Mouse (Mus musculus): ENCODE data around the gene Trp53rkb.
A peak's percentile ranks its signal among the peaks of the same experiment; 100 is the strongest.
"Not testable (repeated sequence)": the region's sequence is repeated elsewhere in the genome, so short reads cannot be mapped to it uniquely, and the experiment has no call there.

Gene Trp53rkb

GRCm38 (mm10) chr2:166792355-166792754, at the start of gene Trp53rkb:
Trp53rkb (plus strand) TSS chr2:166792531.
- no peak for DNase-seq

GRCm38 (mm10) chr2:166743504-166743903, 48.8 kb upstream of the Trp53rkb start:
- no peak for DNase-seq

GRCm38 (mm10) chr2:166744433-166744832, 47.9 kb upstream of the Trp53rkb start:
- DNase-seq, result peak; percentile 4

GRCm38 (mm10) chr2:166745849-166746248, 46.5 kb upstream of the Trp53rkb start:
- DNase-seq, result no peak

DNA sequence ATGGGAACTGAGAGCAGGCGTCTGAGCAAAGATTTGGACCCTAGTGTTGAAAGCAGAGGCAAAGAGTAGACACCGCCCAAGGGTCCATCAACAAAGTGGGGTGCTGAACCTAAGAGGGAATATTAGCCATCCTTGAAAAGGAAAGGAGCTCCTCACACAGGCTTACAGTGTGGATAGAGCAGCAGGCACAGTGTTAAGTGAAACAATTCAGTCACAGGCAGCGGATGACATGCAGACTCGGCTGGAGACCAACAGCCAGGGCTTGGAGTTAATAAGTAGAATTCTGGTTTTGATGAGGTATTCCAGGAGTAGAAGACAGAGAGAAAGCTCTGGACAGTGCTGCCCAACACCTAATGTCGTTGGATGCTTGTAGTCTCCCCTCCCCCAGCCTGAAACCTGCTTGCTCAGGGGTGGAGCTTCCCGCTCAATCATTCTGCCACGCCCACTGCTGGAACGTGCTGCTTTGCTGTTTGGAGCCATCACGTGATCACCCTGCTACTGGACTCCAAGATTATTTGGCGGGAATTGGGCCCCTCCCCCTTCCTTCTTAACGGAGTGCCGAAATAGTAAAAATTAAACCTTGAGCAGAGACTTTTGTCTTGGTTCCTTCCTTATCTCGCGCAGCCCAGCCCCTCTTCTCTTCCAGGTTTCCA, 45.9 kb upstream of the Trp53rkb start:
- not testable (repeated sequence) for DNase-seq

GRCm38 (mm10) chr2:166750620-166751191, 41.6 kb upstream of the Trp53rkb start:
- DNase-seq, result no peak

DNA sequence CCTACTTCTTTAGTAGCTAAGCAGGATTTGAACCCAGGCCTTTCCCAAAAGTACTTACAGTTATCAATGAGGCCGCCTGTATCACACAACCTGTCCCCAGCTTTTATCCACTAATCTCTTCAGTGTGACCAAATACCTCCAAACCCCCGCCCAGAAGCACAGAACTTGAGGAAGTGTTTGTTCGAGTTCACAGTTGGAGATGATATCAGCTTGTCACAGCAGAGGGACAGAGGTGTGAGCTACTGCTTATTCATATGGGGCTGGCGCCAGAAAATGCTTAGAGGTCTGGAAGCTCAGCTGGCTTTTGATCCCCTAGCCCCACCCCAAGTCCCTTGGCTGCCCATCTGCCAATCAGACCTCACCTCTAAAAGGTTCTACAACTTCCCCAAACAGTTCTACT, 38.1 kb upstream of the Trp53rkb start:
- no peak for DNase-seq

GRCm38 (mm10) chr2:166754760-166755159, 37.6 kb upstream of the Trp53rkb start:
- DNase-seq, result no peak

DNA sequence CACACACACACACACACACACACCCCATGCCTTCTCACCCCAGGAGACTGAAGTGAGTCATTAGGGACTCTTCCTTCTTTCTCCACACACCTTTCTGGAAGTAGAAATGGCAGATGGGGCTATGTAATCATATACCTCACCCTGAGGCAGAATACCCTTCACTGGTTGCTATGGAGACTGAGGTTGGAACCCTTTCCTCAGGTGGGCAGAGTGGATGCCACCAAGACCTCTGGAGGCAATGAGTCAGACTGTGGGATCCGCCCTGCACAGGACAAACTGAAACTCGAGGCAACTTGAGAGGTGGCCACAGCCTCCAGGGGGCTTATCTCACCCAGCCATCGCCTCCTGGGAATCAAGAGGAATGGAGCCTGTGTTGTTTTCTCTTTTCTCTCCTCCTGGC, 34.4 kb upstream of the Trp53rkb start:
- no peak for DNase-seq

GRCm38 (mm10) chr2:166764051-166764450, 28.3 kb upstream of the Trp53rkb start:
- DNase-seq, result no peak

DNA sequence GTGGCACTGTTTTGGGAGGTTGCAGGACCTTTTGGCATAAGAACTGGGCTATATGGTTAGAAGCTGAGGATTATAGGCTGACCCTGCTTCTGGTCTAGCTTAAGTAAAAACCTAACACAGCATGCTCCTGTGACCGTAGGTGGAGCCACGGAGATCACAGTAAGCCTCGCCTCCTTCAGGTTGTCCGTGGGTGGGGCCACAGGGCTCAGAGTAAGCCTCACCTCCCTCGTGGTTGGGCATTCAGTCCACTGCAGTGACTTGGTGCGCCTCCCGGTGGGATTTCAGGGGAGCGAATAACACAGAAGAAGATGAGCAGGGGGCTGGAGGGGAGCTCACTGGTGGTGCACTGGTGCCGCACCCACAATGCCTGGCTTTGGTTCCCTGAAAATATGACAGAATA, 24.7 kb upstream of the Trp53rkb start:
- DNase-seq, result no peak

DNA sequence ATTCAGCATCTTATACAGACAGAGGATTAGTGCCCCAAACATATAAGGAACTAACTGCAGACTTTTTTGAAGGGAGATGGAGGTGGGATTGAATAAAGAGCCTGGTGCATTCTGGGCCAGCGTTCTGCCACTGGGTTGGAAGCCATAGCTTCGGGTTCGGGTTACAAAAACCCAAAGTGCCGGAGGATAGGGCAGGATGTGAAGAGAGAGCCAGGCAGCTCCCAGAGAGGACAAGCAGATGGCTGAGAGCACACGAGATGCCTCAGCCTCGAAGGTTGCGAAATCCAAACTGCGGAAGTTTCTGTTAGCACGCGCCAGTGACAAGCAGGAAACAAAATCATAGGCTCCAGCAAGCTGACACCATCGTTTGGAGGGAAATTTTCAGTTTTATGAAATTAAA, 20.9 kb upstream of the Trp53rkb start:
- no peak for DNase-seq

GRCm38 (mm10) chr2:166773587-166773986, 18.7 kb upstream of the Trp53rkb start:
- no peak for DNase-seq

DNA sequence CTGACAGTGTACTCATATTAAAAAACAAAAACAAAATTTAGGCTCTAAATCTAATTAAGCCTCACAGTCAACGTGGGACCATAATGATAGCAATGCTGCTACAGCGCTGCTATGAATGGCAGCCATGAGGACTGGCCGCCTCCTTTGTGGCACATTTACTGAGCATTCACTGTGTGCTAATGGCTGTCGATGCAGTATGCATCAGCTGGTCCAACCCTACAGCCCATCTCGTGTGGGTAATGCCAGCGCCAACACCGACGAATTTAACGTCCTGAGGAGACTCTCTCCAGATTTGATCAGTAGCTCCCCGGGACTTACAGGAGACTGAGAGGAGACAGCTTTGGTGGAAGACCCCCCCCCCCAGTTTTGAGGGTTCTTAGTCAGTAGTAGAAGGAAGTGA, 18.1 kb upstream of the Trp53rkb start:
- no peak for DNase-seq

DNA sequence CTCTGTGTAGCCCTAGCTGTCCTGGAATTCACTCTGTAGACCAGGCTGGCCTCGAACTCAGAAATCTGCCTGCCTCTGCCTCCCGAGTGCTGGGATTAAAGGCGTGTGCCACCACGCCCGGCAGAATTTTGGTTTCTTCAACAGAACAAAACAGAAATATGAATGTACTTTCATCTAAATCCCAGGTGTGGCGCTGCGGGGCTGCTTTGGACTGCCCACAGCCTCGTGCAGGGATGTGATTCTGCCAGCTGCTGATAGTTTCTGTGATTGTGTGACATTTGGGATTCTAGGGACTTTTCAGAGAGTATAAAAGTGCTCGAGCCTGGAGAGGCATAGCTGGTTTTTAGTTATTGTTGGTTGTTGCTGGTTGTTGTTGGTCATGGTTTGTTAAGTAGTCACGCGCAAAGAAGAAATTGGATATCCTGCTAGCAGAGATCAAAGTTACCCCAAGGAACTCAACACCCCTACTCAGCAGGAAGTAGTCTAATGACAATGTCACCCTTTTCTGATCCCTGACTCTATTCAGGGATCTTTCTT, 16.9 kb upstream of the Trp53rkb start:
- DNase-seq, result no peak

- no peak for DNase-seq
These were observed 16.1 kb upstream of the Trp53rkb start for GRCm38 (mm10) chr2:166776272-166776671.

DNA sequence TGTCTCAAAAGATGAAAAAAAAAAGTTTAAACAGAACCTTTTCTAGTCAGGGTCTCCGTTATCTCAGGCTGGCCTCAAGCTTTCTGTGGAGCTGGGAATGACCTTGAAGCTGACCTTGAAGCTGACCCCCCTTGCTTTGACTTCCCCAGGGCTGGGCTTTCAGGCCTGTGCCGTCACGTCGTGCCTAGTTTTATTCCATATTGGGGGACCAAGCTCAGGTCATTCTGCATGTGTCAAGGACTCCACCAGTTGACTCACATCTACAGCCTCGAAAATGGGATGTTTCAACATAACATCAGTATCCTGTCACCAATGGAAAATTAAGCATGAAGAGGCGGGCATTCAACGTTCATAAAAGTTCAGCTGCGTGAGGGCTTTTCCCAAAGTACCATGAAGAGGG, 12.4 kb upstream of the Trp53rkb start:
- DNase-seq, result no peak

GRCm38 (mm10) chr2:166780980-166781578, 11.3 kb upstream of the Trp53rkb start:
- DNase-seq, result peak; percentile 56

DNA sequence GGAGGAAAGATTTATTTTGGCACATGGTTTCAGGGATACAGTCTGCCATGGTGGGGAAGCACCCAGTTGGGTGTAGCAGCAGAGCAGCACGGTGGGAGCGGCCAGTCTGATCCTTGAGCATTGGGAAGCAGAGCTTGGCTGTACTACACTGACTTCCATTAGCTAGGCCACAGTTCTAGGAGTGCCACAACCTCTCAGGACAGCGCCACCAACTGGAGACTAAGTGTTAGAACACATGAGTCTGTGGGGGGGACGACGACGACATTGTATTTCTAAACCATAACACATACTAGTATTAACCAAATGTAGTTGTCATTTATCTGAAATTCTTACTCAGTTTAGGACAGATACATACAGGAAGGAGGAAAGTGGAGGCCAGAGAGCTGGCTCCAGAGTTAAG, 8.0 kb upstream of the Trp53rkb start:
- DNase-seq, result no peak

- DNase-seq, result peak; percentile 93
These were observed 5.9 kb upstream of the Trp53rkb start for GRCm38 (mm10) chr2:166786353-166787004.

DNA sequence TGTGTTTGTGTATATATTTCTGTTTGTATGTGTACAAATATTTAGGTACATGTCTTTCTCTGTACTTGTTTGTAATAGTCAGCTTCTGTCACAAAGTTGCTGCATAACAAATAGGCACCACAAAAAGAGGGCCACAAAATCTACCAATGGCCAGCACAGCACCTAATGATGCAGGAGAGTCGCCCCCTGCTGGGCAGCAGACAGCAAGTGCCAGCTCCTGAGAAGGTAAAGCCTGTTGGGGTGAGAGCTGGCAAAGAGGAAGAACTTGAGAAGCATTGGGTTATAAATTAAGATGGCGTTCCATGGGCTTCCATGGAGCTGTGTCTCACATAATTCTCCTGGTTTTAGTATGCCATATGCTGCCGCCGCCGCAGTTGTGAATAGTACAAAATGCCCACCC, 593 bp upstream of the Trp53rkb start:
- DNase-seq, result no peak

DNA sequence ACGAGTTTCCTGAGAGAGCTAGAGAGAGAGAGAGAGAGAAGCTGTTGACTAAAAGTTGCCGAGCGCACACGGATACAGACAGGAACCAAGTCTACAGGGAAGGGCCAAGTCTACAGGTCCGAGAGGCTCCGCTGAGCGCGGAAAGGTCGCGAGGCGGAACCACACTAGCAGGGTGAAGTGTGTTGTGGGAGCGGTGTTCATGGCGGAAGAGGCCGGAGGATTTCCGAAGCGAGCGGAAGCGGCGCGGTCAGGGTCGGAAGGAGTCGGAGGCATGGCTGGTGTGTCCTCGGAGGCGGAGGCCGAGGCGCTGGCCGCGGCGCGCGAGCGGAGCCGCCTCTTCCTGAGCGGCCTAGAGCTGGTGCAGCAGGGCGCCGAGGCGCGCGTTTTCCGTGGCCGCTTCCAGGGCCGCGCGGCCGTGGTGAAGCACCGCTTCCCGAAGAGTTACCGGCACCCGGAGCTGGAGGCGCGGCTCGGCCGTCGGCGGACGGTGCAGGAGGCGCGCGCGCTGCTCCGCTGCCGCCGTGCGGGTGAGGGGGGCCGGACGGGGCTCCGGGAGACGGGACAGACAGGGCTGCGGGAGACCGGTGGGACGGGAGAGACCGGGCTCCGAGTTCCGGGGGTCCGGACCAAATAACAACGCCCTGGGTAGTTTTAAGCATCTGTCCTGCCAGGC, 1.3 kb downstream of the Trp53rkb start:
- peak; percentile 84 for DNase-seq
